Mouse (Mus musculus): Measurements from ENCODE around the gene Ptgis. TPM values are rescaled to one million over a fixed set of nuclear protein-coding genes. Genes with fewer than 3 reads are reported as not detected.

Ptgis gene
- polyA plus RNA-seq, 1 experiment from 2014 or later, result 12.9 TPM

DNA sequence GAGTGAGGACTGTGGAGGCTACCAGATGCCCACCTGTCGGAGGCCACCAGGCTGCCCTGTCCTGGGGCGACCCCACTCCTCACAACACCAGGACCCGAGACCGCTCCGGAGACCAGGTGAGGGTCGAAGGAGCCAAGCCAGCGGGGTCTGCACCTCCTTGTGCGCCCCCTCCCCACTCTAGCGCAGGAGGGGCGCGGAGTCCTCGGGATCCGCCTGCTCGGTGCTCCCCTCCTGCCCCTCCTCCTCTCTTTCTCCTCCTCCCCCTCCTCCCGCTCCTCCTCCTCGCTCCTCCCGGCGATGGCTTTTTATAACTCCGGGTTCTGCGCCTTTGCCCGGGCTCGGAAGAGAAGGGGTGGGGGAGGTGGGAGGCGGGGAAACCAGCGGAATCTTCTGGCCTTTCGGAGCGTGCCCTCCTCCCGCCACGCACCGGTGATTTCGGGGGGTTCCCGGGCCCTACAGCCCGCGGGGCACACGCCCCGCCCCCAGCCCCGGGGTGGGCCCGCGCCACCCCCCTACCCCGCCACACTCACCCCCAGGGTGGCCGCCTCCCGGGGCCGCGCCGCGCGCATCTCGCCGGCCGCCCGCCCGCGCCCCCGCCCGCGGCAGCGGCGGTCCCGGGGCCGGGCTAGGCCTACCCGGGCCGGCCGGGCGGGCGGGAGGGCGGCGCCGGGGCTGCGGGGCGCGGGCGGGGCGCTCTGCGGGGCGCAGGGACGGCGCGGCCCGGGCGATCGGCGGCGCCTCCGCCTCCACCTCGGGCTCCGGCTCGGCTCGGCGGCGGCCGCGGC lies 50.9 kb downstream of the Ptgis start:
- Histone ChIP-seq H3K36me3 (replicated peaks; ENCODE audit: control insufficient read depth, insufficient read depth, low read depth, low read length) (no peaks in the 10 kb centered on the region), H3K4me3 (ENCODE audit: low read depth, low read length) (peak overlapping the region; percentile 53), H3K27ac (replicated peaks; ENCODE audit: low read depth, low read length) (no peak overlapping the region), H3K27me3 (ENCODE audit: control insufficient read depth, insufficient read depth, low read length) (peaks cover 44% of the 10 kb centered on the region), H3K4me1 (ENCODE audit: control insufficient read depth, insufficient read depth, low read length) (peaks cover 5% of the 10 kb centered on the region), H3K9ac (replicated peaks; ENCODE audit: low read length) (peak overlapping the region; percentile 53), H3K4me2 (ENCODE audit: low read depth, low read length) (peak overlapping the region; percentile 95), H3K9me3 (replicated peaks; ENCODE audit: control insufficient read depth, low read length) (no peaks in the 10 kb centered on the region)
- WGBS, result 1% methylated on average over 22 of the region's 91 CpGs
- peak; percentile 50 for DNase-seq (ENCODE audit: low spot score)
- ATAC-seq (replicated peaks; ENCODE audit: insufficient number of reproducible peaks, low FRiP score, low TSS enrichment, low read depth), result peak; percentile 61; the same call in 1 of the 2 replicates

DNA sequence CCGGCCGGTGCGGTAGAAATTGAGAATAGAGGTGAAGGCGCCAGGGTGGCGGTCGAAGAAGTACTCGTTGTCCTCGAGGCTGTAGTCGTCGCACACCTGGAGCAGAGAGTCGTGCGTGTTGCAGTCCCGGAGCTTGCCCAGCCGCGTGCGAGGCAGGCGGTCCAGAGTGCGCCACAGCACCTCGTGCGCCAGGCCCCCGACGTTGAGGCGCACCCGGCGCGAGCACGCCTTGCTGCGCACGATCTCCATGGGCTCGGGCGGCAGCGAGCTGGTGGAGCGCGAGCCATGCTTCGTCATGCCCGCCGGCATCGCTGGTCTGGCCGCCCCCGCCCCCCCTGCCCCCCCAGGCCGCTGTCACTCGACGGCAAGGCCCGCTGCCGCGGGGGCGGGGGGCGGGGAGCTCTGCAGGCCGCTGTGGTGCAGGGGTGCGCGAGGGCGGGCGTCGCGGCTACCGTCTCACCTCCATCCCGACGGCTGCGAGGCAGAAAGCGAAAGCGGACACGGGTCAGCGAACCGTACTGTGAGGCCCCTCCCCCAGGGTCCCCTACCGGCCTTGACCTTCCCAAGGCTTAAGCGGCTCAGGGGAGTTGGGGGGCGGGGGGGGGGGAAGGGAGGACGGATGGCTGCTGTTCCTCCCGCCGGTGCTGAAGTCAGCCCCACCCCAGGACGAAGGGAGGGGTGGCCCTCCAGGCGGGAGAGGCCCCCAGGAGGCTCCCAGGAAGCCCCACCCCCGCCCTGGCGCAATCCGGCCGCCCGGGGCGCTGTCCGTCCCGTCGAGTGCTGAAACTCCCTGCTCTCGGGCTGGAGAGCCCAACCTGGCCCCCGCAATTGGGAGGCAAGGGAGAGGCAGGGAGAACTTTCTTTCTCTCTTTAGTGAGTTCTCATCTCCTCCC lies 51.8 kb downstream of the Ptgis start:
- H3K27ac ChIP-seq (replicated peaks; ENCODE audit: low read depth, low read length), result no peak overlapping the region
- 15% methylated on average over 77 of the region's 83 CpGs for WGBS
- peaks cover 5% of the 10 kb centered on the region for H3K4me1 ChIP-seq (ENCODE audit: control insufficient read depth, insufficient read depth, low read length)
- H3K27me3 ChIP-seq (ENCODE audit: control insufficient read depth, insufficient read depth, low read length), result peaks cover 44% of the 10 kb centered on the region
- no peak overlapping the region for H3K9ac ChIP-seq (replicated peaks; ENCODE audit: low read length)
- H3K4me3 ChIP-seq (ENCODE audit: low read depth, low read length), result peak overlapping the region; percentile 53
- H3K36me3 ChIP-seq (replicated peaks; ENCODE audit: control insufficient read depth, insufficient read depth, low read depth, low read length), result no peaks in the 10 kb centered on the region
- H3K9me3 ChIP-seq (replicated peaks; ENCODE audit: control insufficient read depth, low read length), result no peaks in the 10 kb centered on the region
- H3K4me2 ChIP-seq (ENCODE audit: low read depth, low read length), result peak overlapping the region; percentile 64
- DNase-seq (ENCODE audit: low spot score) (peak; percentile 85), ATAC-seq (replicated peaks; ENCODE audit: insufficient number of reproducible peaks, low FRiP score, low TSS enrichment, low read depth) (peak; percentile 34; the same call in 1 of the 2 replicates)

- peaks cover 44% of the 10 kb centered on the region for H3K27me3 ChIP-seq (ENCODE audit: control insufficient read depth, insufficient read depth, low read length)
- no peak for ATAC-seq (replicated peaks; ENCODE audit: insufficient number of reproducible peaks, low FRiP score, low TSS enrichment, low read depth)
Measured at GRCm38 (mm10) chr2:167187119-167187518, 53.3 kb downstream of the Ptgis start.

GRCm38 (mm10) chr2:167186544-167186943 lies 53.9 kb downstream of the Ptgis start:
- Histone ChIP-seq H3K4me1 (ENCODE audit: control insufficient read depth, insufficient read depth, low read length) (peaks cover 5% of the 10 kb centered on the region), H3K27me3 (ENCODE audit: control insufficient read depth, insufficient read depth, low read length) (peaks cover 43% of the 10 kb centered on the region), H3K4me2 (ENCODE audit: low read depth, low read length) (no peak overlapping the region), H3K27ac (replicated peaks; ENCODE audit: low read depth, low read length) (no peak overlapping the region), H3K4me3 (ENCODE audit: low read depth, low read length) (no peak overlapping the region), H3K9me3 (replicated peaks; ENCODE audit: control insufficient read depth, low read length) (no peaks in the 10 kb centered on the region), H3K9ac (replicated peaks; ENCODE audit: low read length) (no peak overlapping the region), H3K36me3 (replicated peaks; ENCODE audit: control insufficient read depth, insufficient read depth, low read depth, low read length) (no peaks in the 10 kb centered on the region)
- WGBS, result 39% methylated on average over 10 of the region's 10 CpGs
- DNase-seq (ENCODE audit: low spot score) (no peak), ATAC-seq (replicated peaks; ENCODE audit: insufficient number of reproducible peaks, low FRiP score, low TSS enrichment, low read depth) (no peak)

More at GRCm38 (mm10) chr2:167187119-167187518, 53.3 kb downstream of the Ptgis start:
- Histone ChIP-seq H3K4me3 (ENCODE audit: low read depth, low read length) (no peak overlapping the region), H3K27ac (replicated peaks; ENCODE audit: low read depth, low read length) (no peak overlapping the region), H3K4me1 (ENCODE audit: control insufficient read depth, insufficient read depth, low read length) (peaks cover 5% of the 10 kb centered on the region), H3K9me3 (replicated peaks; ENCODE audit: control insufficient read depth, low read length) (no peaks in the 10 kb centered on the region), H3K36me3 (replicated peaks; ENCODE audit: control insufficient read depth, insufficient read depth, low read depth, low read length) (no peaks in the 10 kb centered on the region), H3K4me2 (ENCODE audit: low read depth, low read length) (no peak overlapping the region), H3K9ac (replicated peaks; ENCODE audit: low read length) (no peak overlapping the region)
- DNase-seq (ENCODE audit: low spot score), result no peak
- WGBS, result 70% methylated on average over 5 of the region's 5 CpGs

DNA sequence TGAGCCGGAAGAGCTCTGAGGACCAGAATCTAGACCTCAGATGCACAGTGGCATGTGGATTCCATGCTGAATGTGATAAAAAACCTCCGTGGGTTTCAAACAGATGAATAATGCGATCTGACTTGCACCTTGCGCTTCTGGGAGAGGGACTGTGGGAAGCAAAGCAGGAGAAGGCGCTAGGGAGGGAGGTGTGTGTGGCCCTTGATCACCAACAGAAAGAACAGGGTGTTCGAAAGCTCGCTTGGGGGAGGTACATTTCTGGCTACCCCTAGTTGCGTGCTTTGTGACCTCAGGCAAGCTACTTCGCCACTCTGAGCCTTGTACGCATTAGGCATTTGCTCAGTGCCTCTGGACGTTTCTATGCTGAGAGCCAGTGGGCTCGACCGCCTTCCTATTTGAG lies 54.4 kb downstream of the Ptgis start:
- Histone ChIP-seq H3K36me3 (replicated peaks; ENCODE audit: control insufficient read depth, insufficient read depth, low read depth, low read length) (no peaks in the 10 kb centered on the region), H3K4me3 (ENCODE audit: low read depth, low read length) (no peak overlapping the region), H3K9me3 (replicated peaks; ENCODE audit: control insufficient read depth, low read length) (no peaks in the 10 kb centered on the region), H3K9ac (replicated peaks; ENCODE audit: low read length) (no peak overlapping the region), H3K27me3 (ENCODE audit: control insufficient read depth, insufficient read depth, low read length) (peaks cover 39% of the 10 kb centered on the region), H3K4me2 (ENCODE audit: low read depth, low read length) (no peak overlapping the region), H3K4me1 (ENCODE audit: control insufficient read depth, insufficient read depth, low read length) (peaks cover 5% of the 10 kb centered on the region), H3K27ac (replicated peaks; ENCODE audit: low read depth, low read length) (no peak overlapping the region)
- WGBS, result 54% methylated on average over 13 of the region's 13 CpGs
- DNase-seq (ENCODE audit: low spot score) (no peak), ATAC-seq (replicated peaks; ENCODE audit: insufficient number of reproducible peaks, low FRiP score, low TSS enrichment, low read depth) (no peak)

- Histone ChIP-seq H3K4me1 (ENCODE audit: control insufficient read depth, insufficient read depth, low read length) (peaks cover 5% of the 10 kb centered on the region), H3K9me3 (replicated peaks; ENCODE audit: control insufficient read depth, low read length) (no peaks in the 10 kb centered on the region), H3K36me3 (replicated peaks; ENCODE audit: control insufficient read depth, insufficient read depth, low read depth, low read length) (no peaks in the 10 kb centered on the region), H3K27me3 (ENCODE audit: control insufficient read depth, insufficient read depth, low read length) (peaks cover 35% of the 10 kb centered on the region), H3K27ac (replicated peaks; ENCODE audit: low read depth, low read length) (no peak overlapping the region), H3K4me3 (ENCODE audit: low read depth, low read length) (no peak overlapping the region), H3K4me2 (ENCODE audit: low read depth, low read length) (no peak overlapping the region), H3K9ac (replicated peaks; ENCODE audit: low read length) (no peak overlapping the region)
- no peak for ATAC-seq (replicated peaks; ENCODE audit: insufficient number of reproducible peaks, low FRiP score, low TSS enrichment, low read depth)
- 87% methylated on average over 2 of the region's 2 CpGs for WGBS
- DNase-seq (ENCODE audit: low spot score), result no peak
Measured at GRCm38 (mm10) chr2:167185432-167185831, 55.0 kb downstream of the Ptgis start.

GRCm38 (mm10) chr2:167181662-167182389 lies 58.6 kb downstream of the Ptgis start:
- Histone ChIP-seq H3K4me1 (ENCODE audit: control insufficient read depth, insufficient read depth, low read length) (no peaks in the 10 kb centered on the region), H3K27ac (replicated peaks; ENCODE audit: low read depth, low read length) (no peak overlapping the region), H3K4me3 (ENCODE audit: low read depth, low read length) (no peak overlapping the region), H3K4me2 (ENCODE audit: low read depth, low read length) (no peak overlapping the region), H3K9ac (replicated peaks; ENCODE audit: low read length) (no peak overlapping the region), H3K36me3 (replicated peaks; ENCODE audit: control insufficient read depth, insufficient read depth, low read depth, low read length) (no peaks in the 10 kb centered on the region), H3K27me3 (ENCODE audit: control insufficient read depth, insufficient read depth, low read length) (no peaks in the 10 kb centered on the region; the same call in 1 of the 2 replicates), H3K9me3 (replicated peaks; ENCODE audit: control insufficient read depth, low read length) (no peaks in the 10 kb centered on the region)
- 87% methylated on average over 14 of the region's 14 CpGs for WGBS
- DNase-seq (ENCODE audit: low spot score) (no peak), ATAC-seq (replicated peaks; ENCODE audit: insufficient number of reproducible peaks, low FRiP score, low TSS enrichment, low read depth) (no peak)

Data from embryonic facial prominence, embryonic 11.5 days (tissue).